Mouse (Mus musculus): Measurements from ENCODE around the gene Gm20388. TPM values are rescaled to one million over a fixed set of nuclear protein-coding genes. Genes with fewer than 3 reads are reported as not detected.

The Gm20388 gene
- polyA plus RNA-seq, 1 experiment from 2014 or later: not detected

GRCm38 (mm10) chr8:120462611-120463010, 552.0 kb downstream of the Gm20388 start:
- peaks cover 64% of the 10 kb centered on the region for H3K4me1 ChIP-seq
- H3K27me3 ChIP-seq (replicated peaks): peaks cover 90% of the 10 kb centered on the region
- no peak overlapping the region for H3K27ac ChIP-seq
- no peak overlapping the region for H3K9ac ChIP-seq
- no peaks in the 10 kb centered on the region for H3K9me3 ChIP-seq (replicated peaks)
- H3K4me3 ChIP-seq: no peak overlapping the region
- no peaks in the 10 kb centered on the region for H3K36me3 ChIP-seq
- 64% methylated on average over 6 of the region's 6 CpGs for WGBS (ENCODE audit: insufficient replicate concordance)
- H3K4me2 ChIP-seq: peak overlapping the region; percentile 50
- no peak for ATAC-seq

GRCm38 (mm10) chr8:120463918-120464584, 553.4 kb downstream of the Gm20388 start:
- peaks cover 58% of the 10 kb centered on the region for H3K4me1 ChIP-seq
- H3K9me3 ChIP-seq (replicated peaks): no peaks in the 10 kb centered on the region
- H3K27me3 ChIP-seq (replicated peaks): peaks cover 90% of the 10 kb centered on the region
- H3K27ac ChIP-seq: no peak overlapping the region
- WGBS (ENCODE audit: insufficient replicate concordance): 84% methylated on average over 9 of the region's 9 CpGs
- no peak overlapping the region for H3K9ac ChIP-seq
- ATAC-seq: 0 out of 2 replicates have a peak, but pooled peaks have one; percentile 11
- no peaks in the 10 kb centered on the region for H3K36me3 ChIP-seq
- H3K4me3 ChIP-seq: no peak overlapping the region
- no peak overlapping the region for H3K4me2 ChIP-seq

DNA sequence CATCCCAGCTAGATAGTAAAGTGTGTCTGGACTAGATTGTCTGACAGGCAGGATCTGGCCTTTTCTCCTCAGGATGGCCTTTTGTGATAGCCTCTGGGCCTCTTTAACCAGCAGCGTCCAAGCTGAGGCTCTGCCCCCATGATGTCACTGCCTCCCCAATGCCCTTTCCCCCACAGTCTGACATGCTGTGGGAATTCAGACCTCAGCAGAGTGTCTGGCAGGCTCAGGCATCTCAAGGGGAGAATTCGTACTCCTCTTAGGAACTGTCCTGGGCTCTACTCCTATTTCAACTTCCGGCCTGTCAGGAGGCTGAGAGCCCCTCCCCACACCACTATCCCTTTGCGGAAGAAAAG, 553.9 kb downstream of the Gm20388 start:
- Histone ChIP-seq H3K4me3 (no peak overlapping the region), H3K4me2 (no peak overlapping the region), H3K27me3 (replicated peaks) (peaks cover 85% of the 10 kb centered on the region), H3K9me3 (replicated peaks) (no peaks in the 10 kb centered on the region), H3K4me1 (peaks cover 59% of the 10 kb centered on the region), H3K36me3 (no peaks in the 10 kb centered on the region), H3K9ac (no peak overlapping the region), H3K27ac (no peak overlapping the region)
- no peak for ATAC-seq
- whole genome bisulfite sequencing (ENCODE audit: insufficient replicate concordance): 56% methylated on average over 4 of the region's 4 CpGs

DNA sequence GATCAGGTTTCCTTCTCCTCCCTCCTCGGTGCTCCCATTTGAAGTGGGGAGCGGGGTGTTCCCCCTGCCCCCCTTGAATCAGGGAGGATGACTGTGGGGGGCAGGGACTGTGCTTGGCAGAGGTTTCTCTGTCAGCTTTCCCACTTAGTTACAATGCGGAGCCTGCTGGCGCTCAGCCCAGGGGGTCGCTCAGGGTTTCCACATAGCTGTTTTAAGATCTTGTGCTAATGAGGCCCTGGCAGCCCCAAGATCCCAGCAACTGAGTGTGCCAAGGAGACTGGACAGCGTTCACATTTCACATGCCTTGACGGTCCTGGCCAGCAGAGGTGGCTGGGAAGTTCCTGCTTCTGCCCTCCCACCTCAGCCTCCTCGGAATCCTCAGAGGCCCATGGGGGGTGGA, 555.1 kb downstream of the Gm20388 start:
- H3K36me3 ChIP-seq: no peaks in the 10 kb centered on the region
- no peak overlapping the region for H3K4me2 ChIP-seq
- WGBS (ENCODE audit: insufficient replicate concordance): 54% methylated on average over 8 of the region's 8 CpGs
- no peak overlapping the region for H3K4me3 ChIP-seq
- no peak for ATAC-seq
- H3K4me1 ChIP-seq: peaks cover 65% of the 10 kb centered on the region
- H3K9me3 ChIP-seq (replicated peaks): no peaks in the 10 kb centered on the region
- H3K27me3 ChIP-seq (replicated peaks): peaks cover 78% of the 10 kb centered on the region
- no peak overlapping the region for H3K27ac ChIP-seq
- no peak overlapping the region for H3K9ac ChIP-seq

- WGBS (ENCODE audit: insufficient replicate concordance): 30% methylated on average over 10 of the region's 10 CpGs
- peaks cover 65% of the 10 kb centered on the region for H3K4me1 ChIP-seq
- H3K27me3 ChIP-seq (replicated peaks): peaks cover 78% of the 10 kb centered on the region
- no peaks in the 10 kb centered on the region for H3K36me3 ChIP-seq
- ATAC-seq: no peak
- H3K27ac ChIP-seq: no peak overlapping the region
- H3K4me2 ChIP-seq: no peak overlapping the region
- H3K4me3 ChIP-seq: no peak overlapping the region
- no peak overlapping the region for H3K9ac ChIP-seq
- H3K9me3 ChIP-seq (replicated peaks): no peaks in the 10 kb centered on the region
Measured at GRCm38 (mm10) chr8:120466266-120466665, 555.6 kb downstream of the Gm20388 start.

DNA sequence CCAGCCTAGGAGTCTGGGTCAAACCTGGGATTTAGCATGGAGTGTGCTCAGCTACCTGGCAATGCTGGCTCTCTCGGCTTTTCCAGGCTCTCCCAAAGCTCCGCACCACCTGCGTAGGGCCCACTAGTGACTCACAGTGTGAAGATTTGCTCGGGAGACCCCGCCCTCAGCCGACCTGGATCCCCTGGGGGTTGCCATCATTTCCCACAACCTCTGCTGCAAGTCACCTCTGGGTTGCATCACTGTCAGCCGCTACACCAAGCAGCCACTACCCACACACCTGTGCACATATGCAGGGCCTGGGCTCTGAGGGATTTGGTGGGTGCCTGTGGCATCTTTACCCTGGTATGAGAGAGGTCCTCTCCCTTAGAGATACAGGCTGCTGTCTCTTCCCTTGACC, 557.0 kb downstream of the Gm20388 start:
- Histone ChIP-seq H3K4me1 (peaks cover 65% of the 10 kb centered on the region), H3K9ac (no peak overlapping the region), H3K36me3 (no peaks in the 10 kb centered on the region), H3K4me3 (no peak overlapping the region), H3K4me2 (no peak overlapping the region), H3K9me3 (replicated peaks) (no peaks in the 10 kb centered on the region), H3K27ac (no peak overlapping the region), H3K27me3 (replicated peaks) (peaks cover 74% of the 10 kb centered on the region)
- ATAC-seq: no peak
- 86% methylated on average over 7 of the region's 7 CpGs for WGBS (ENCODE audit: insufficient replicate concordance)

GRCm38 (mm10) chr8:120470170-120470569, 559.5 kb downstream of the Gm20388 start:
- Histone ChIP-seq H3K27ac (no peak overlapping the region), H3K9me3 (replicated peaks) (no peaks in the 10 kb centered on the region), H3K4me2 (no peak overlapping the region), H3K36me3 (no peaks in the 10 kb centered on the region), H3K27me3 (replicated peaks) (peaks cover 55% of the 10 kb centered on the region), H3K4me1 (peaks cover 74% of the 10 kb centered on the region), H3K4me3 (no peak overlapping the region), H3K9ac (no peak overlapping the region)
- no peak for ATAC-seq
- WGBS (ENCODE audit: insufficient replicate concordance): 78% methylated on average over 12 of the region's 12 CpGs

- no peak overlapping the region for H3K27ac ChIP-seq
- H3K36me3 ChIP-seq: no peaks in the 10 kb centered on the region
- peak overlapping the region; percentile 36; the same call in 1 of the 2 replicates for H3K9ac ChIP-seq
- peaks cover 74% of the 10 kb centered on the region for H3K4me1 ChIP-seq
- no peaks in the 10 kb centered on the region for H3K9me3 ChIP-seq (replicated peaks)
- H3K27me3 ChIP-seq (replicated peaks): peaks cover 46% of the 10 kb centered on the region
- H3K4me2 ChIP-seq: no peak overlapping the region
- ATAC-seq: no peak
- H3K4me3 ChIP-seq: no peak overlapping the region
- 12% methylated on average over 7 of the region's 7 CpGs for WGBS (ENCODE audit: insufficient replicate concordance)
Measured at GRCm38 (mm10) chr8:120471166-120471565, 560.5 kb downstream of the Gm20388 start.

DNA sequence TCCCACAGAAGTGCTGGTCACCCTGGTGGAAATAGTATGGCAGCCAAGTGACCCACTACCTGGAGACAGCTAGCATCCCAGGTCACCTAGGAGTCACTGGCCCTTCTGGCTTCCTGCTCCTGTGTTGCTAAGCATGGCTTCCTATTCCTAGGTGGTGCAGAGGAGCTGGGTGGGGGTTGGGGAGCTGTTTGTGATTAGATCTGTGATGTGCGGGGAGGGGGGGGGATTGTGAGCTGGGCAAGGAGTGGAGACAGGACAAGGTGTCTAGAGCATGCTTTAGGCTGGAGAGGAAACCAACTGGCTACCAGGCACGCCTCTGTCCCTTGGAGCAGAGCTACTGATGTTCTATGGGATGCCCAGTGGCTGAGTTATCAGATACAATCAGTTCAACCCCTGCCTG, 561.1 kb downstream of the Gm20388 start:
- ATAC-seq: no peak
- Histone ChIP-seq H3K9ac (0 out of 2 replicates have a peak overlapping the region, but pooled peaks have one; percentile 36), H3K4me2 (no peak overlapping the region), H3K27ac (no peak overlapping the region), H3K36me3 (no peaks in the 10 kb centered on the region), H3K9me3 (replicated peaks) (no peaks in the 10 kb centered on the region), H3K27me3 (replicated peaks) (peaks cover 40% of the 10 kb centered on the region), H3K4me3 (no peak overlapping the region), H3K4me1 (peaks cover 74% of the 10 kb centered on the region)
- 44% methylated on average over 2 of the region's 2 CpGs for WGBS (ENCODE audit: insufficient replicate concordance)

- H3K36me3 ChIP-seq: no peaks in the 10 kb centered on the region
- 51% methylated on average over 16 of the region's 16 CpGs for WGBS (ENCODE audit: insufficient replicate concordance)
- no peak overlapping the region for H3K4me3 ChIP-seq
- no peak overlapping the region for H3K9ac ChIP-seq
- no peak overlapping the region for H3K27ac ChIP-seq
- peaks cover 77% of the 10 kb centered on the region for H3K4me1 ChIP-seq
- peaks cover 35% of the 10 kb centered on the region for H3K27me3 ChIP-seq (replicated peaks)
- H3K9me3 ChIP-seq (replicated peaks): no peaks in the 10 kb centered on the region
- H3K4me2 ChIP-seq: no peak overlapping the region
- ATAC-seq: no peak
Measured at GRCm38 (mm10) chr8:120472230-120472629, 561.6 kb downstream of the Gm20388 start.

DNA sequence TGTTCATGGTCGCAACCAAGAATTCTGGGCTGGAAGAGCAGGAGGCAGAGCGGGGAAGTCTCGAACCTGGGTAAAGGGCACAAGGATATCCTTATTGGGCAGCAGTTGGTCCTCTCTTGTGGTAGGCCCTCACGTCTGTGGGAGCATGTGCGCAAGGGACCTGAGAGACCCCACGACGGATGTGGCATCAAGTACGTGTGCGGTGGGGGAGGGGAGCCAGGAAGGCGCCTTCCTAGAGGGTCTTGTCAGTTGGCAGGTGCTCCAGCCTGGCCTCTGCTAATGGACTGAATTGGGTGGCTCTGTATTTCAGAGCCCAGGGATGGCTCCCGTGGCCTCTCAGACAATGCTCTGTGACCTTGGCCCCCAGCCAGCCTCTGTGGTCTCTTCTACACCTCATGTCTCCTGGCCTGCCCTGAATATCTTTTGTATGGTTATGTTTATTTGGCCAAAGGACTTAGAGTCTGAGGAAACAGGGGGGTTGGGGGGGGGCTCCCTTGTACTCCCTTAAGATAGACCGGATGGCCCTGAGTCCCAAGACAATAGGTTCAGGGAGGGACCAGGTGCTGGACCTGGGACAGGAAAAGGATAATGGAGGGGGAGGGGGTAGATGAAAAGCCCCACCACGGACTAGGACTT, 563.2 kb downstream of the Gm20388 start:
- no peak overlapping the region for H3K4me2 ChIP-seq
- H3K36me3 ChIP-seq: no peaks in the 10 kb centered on the region
- WGBS (ENCODE audit: insufficient replicate concordance): 73% methylated on average over 13 of the region's 13 CpGs
- 0 out of 2 replicates have a peak overlapping the region, but pooled peaks have one; percentile 91 for H3K27ac ChIP-seq
- H3K4me3 ChIP-seq: no peak overlapping the region
- H3K4me1 ChIP-seq: peaks cover 93% of the 10 kb centered on the region
- no peak for ATAC-seq
- H3K27me3 ChIP-seq (replicated peaks): peaks cover 19% of the 10 kb centered on the region
- H3K9ac ChIP-seq: peak overlapping the region; percentile 9; the same call in 1 of the 2 replicates
- H3K9me3 ChIP-seq (replicated peaks): no peaks in the 10 kb centered on the region

DNA sequence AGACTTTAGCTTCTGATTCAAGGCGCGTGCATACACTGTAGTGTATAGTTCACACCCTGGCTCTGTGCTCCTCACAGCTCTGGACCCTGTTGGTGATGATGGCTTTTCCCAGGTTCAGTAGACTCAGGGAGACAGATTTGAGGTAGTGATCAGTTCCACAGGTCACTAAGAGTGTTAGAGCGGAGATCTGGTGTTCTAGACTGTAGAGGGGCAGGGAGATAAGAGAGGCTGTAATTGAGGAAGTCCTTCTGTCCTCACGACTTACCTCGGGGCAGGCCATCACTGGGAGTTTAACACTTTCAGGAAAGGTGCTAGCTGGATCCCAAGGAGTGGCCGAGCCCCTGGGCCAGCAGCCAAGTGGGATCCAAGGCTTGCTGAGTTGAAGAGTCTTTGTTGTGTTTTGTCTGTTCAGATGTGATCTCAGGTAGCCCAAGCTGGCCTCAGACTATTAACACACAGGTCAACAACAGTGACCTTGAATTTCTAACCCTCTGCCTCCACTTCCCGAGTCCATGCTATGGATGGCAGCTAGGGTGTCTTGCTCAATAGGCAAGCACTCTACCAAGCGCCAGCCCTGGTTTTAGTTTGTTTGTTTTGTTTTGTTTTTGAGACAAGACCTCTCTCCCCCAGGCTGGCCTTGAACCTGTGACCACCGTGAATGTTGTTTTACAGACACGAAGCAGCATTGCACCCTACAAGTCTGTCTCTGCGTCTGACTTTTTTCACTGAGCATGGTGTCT, 564.0 kb downstream of the Gm20388 start:
- no peak for ATAC-seq
- 44% methylated on average over 11 of the region's 11 CpGs for WGBS (ENCODE audit: insufficient replicate concordance)

More for the DNA sequence above, 564.0 kb downstream of the Gm20388 start:
- Histone ChIP-seq H3K4me3 (no peak overlapping the region), H3K9ac (peak overlapping the region; percentile 71), H3K27ac (peak overlapping the region; percentile 91), H3K4me2 (peak overlapping the region; percentile 69), H3K4me1 (peaks cover 100% of the 10 kb centered on the region), H3K9me3 (replicated peaks) (no peaks in the 10 kb centered on the region), H3K36me3 (no peaks in the 10 kb centered on the region), H3K27me3 (replicated peaks) (peaks cover 19% of the 10 kb centered on the region)

Data from liver, embryonic 12.5 days (tissue).